Mouse (Mus musculus) midbrain, embryonic 15.5 days (tissue): ENCODE measurements at regions not wholly inside any gene's neighbourhood (a gene's known extent, or its start where the extent isn't known, plus 50 kb on each side); places are given as distances from the start of the nearest gene placed in this dataset.
A peak's percentile ranks its signal among the peaks of the same experiment; 100 is the strongest.

Source experiments
- ATAC-seq: fragments of 200-750 bp; cut with Nextera tagmentation; replicated peaks from 2 replicates; pipeline ENCODE4 v1.8.0; 2017; ENCODE audit warnings: moderate TSS enrichment
- H3K27ac ChIP-seq: fragments of 300-500 bp; sonication (generic); 2 replicates; pipeline ENCODE4 v1.5.1; 2015; ENCODE audit warnings: mild to moderate bottlenecking, inconsistent platforms
- H3K27me3 ChIP-seq: fragments of 300-500 bp; sonication (generic); replicated peaks from 2 replicates; pipeline ENCODE4 v1.6.1; 2015; ENCODE audit warnings: inconsistent platforms
- H3K36me3 ChIP-seq: fragments of 300-500 bp; sonication (generic); replicated peaks from 2 replicates; pipeline ENCODE4 v1.6.1; 2015; ENCODE audit warnings: inconsistent platforms
- H3K4me1 ChIP-seq: fragments of 300-500 bp; sonication (generic); 2 replicates; pipeline ENCODE4 v1.6.1; 2015; ENCODE audit warnings: inconsistent platforms
- H3K4me2 ChIP-seq: fragments of 300-500 bp; sonication (generic); 2 replicates; pipeline ENCODE4 v1.6.1; 2015; ENCODE audit warnings: inconsistent platforms, mild to moderate bottlenecking, moderate library complexity
- H3K4me3 ChIP-seq: fragments of 300-500 bp; sonication (generic); 2 replicates; pipeline ENCODE4 v1.5.1; 2015; ENCODE audit warnings: mild to moderate bottlenecking, inconsistent platforms
- H3K9ac ChIP-seq: fragments of 300-500 bp; sonication (generic); 2 replicates; pipeline ENCODE4 v1.6.1; 2015; ENCODE audit warnings: mild to moderate bottlenecking, inconsistent platforms
- H3K9me3 ChIP-seq: fragments of 300-500 bp; sonication (generic); 2 replicates; pipeline ENCODE4 v1.6.1; 2016; ENCODE audit warnings: inconsistent platforms
- WGBS: fragments of 180-500 bp; shearing (Covaris S2); methylation state at CpG from one replicate; pipeline ENCODE4 v1.1.7; 2015; ENCODE audit warnings: mixed read lengths; 5-methylcytosine and 5-hydroxymethylcytosine counted together

DNA sequence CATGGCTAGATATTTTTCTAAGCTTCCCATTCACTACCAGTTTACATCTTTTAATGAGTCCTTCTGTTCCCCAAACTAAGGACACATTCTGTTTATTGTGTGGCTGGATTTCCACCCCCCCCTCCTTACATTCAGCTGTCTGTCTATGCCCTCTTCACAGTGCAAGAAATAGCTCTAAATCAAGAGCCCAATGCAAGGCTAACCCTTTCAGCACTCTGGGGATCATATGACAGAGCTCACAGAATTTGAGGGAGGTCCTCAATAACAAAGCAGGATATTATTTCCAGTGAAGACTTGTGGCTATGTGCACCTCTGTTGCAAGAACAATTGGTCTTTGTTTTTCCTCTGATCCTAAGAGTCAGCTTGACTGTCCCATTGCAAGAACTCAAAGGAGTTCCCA is 874.1 kb upstream of the Gje1 start:
- Histone ChIP-seq H3K4me1 (no peaks in the 10 kb centered on the region), H3K36me3 (no peaks in the 10 kb centered on the region), H3K4me3 (no peak overlapping the region), H3K27ac (no peak overlapping the region), H3K27me3 (no peaks in the 10 kb centered on the region), H3K9ac (no peak overlapping the region), H3K9me3 (no peaks in the 10 kb centered on the region), H3K4me2 (no peak overlapping the region)
- no peak for ATAC-seq

DNA sequence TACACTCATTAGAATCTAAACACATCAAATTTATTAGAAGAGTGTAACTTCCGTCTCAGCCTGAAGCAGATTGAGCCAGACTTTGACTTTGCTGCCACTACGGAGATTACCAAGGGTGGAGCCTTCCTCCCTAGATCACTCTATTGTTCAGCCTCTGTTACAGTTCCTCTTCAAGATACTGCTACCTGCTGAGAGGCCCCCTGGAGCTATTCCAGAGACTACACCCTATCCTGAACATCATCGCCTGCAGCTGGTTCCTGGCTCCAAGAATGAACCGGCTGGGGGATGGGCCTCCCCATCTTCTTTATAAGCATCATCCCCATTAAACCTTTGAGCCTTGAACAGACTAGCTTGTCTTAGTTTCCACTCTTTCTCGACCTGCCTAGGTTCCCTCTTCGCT is 868.1 kb upstream of the Gje1 start:
- 75% methylated on average over 6 of the region's 6 CpGs for WGBS
- Histone ChIP-seq H3K4me3 (no peak overlapping the region), H3K9me3 (no peaks in the 10 kb centered on the region), H3K27me3 (no peaks in the 10 kb centered on the region), H3K4me1 (no peaks in the 10 kb centered on the region), H3K27ac (no peak overlapping the region), H3K9ac (no peak overlapping the region), H3K4me2 (no peak overlapping the region), H3K36me3 (no peaks in the 10 kb centered on the region)
- ATAC-seq: no peak

DNA sequence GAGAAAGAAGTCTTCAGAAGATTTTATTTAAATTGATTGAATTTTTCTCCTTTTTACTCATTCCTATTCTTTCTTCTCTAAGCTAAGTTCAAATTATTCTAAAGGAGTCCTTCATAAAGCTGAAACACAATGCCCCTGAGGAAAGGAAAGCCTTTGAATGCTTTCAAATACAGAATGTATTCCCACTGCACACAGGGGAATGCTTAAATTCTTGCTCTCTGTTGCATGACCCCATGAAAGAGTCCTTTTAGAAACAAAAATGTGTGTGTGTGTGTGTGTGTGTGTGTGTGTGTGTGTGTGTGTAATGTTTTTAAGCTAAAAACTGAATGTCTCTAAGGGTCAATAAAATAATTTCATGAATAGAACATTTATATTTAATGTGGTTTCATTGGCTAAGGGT is 846.1 kb upstream of the Gje1 start:
- Histone ChIP-seq H3K9me3 (no peaks in the 10 kb centered on the region), H3K4me3 (no peak overlapping the region), H3K27me3 (no peaks in the 10 kb centered on the region), H3K9ac (no peak overlapping the region), H3K36me3 (no peaks in the 10 kb centered on the region), H3K4me1 (no peaks in the 10 kb centered on the region), H3K4me2 (no peak overlapping the region), H3K27ac (no peak overlapping the region)
- no peak for ATAC-seq

DNA sequence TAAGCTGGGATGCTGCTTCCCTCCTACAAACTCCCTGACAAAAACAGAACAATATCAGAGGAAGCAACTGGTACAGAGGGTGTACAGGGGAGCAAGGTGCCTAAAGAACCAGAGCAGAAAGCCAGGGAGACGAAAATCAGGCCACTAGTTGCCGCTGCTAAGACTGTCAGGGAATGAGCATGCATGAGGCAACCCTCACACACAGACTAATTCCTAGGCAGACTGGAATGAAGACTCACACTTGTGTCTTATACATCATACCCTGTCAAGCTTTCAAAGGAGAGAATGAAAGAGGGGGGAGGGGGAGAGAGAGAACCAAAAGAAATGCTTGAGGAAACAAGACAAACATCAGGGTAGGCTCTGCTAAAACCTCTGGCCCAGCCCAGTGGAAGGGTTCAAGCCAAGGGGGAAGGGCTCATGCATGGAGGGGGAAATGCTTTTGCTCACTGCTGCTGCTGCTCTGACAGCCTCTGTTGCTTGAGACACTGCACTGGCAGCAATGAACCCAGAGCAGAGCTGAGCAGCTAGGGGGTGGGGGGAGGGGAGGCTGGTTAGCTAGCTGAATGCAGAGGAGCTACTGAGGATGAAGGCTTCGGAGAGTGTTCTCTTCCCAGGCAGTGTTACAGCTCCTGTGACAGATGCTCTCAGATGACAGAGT is 835.5 kb upstream of the Gje1 start:
- Histone ChIP-seq H3K4me1 (no peaks in the 10 kb centered on the region), H3K9me3 (no peaks in the 10 kb centered on the region), H3K27ac (no peak overlapping the region), H3K9ac (no peak overlapping the region), H3K4me3 (no peak overlapping the region), H3K4me2 (no peak overlapping the region), H3K27me3 (no peaks in the 10 kb centered on the region), H3K36me3 (no peaks in the 10 kb centered on the region)
- ATAC-seq: no peak
- whole genome bisulfite sequencing: 43% methylated on average over 3 of the region's 3 CpGs

DNA sequence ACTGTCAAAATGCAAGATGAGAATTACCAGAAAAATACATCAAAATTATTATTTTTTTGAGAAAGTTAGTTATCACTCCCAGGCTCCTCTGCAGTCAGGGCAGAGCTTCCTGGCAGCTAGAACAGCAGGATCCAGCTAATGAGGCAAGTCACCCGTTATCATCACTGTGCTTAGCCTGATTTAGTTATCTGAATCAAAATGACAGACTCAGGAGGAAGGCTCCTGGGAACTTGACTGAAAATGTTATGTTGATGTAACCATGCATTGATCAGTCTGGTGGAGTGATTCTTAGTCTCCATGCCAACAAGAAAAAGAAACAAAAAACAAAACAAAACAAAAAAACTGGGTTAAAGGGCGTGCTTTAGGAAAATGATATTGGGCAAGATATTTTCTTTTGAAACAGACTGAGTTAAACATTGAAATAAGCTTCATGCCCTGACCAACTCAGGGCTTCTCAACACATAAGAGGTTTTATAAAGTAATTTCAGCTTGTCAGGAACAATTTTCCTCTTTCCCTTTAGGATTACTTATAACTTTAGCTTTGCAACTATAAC is 823.9 kb upstream of the Gje1 start:
- no peak overlapping the region for H3K27ac ChIP-seq
- no peaks in the 10 kb centered on the region for H3K4me1 ChIP-seq
- ATAC-seq: peak; percentile 84
- no peaks in the 10 kb centered on the region for H3K36me3 ChIP-seq
- no peaks in the 10 kb centered on the region for H3K27me3 ChIP-seq
- no peak overlapping the region for H3K4me2 ChIP-seq
- H3K9me3 ChIP-seq: no peaks in the 10 kb centered on the region
- no peak overlapping the region for H3K4me3 ChIP-seq
- 35% methylated on average over 2 of the region's 2 CpGs for WGBS
- no peak overlapping the region for H3K9ac ChIP-seq

DNA sequence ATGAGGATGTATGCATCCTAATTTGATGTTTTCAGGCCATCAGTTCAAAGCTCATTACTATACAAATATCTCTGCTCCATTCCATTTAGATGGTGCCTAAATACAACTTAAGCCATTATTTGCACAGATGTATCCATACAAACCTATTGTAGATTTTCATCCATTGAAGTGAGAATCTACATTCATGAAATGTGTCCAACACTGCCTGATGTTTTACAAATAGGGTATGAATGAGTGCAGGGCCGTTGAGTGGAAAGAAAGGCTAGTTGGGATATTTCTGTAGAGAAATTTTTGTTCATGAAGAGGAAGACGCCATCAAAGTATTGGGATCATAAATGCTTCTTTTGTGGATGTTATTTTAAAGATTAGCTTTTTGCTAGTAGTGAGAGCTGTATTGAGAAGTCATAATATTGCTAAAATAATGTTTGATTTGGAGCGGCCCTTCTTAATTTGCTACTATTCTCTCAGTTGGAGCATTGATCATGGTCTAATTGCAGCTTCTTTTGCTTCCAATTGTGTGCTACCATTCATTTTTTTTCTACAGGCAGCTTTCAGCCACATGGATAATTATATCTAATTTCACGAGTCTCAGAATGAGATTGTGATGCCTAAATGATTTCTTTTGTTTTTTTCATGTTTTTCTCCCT is 822.9 kb upstream of the Gje1 start:
- Histone ChIP-seq H3K27ac (no peak overlapping the region), H3K36me3 (no peaks in the 10 kb centered on the region), H3K4me3 (no peak overlapping the region), H3K9me3 (no peaks in the 10 kb centered on the region), H3K4me2 (no peak overlapping the region), H3K27me3 (no peaks in the 10 kb centered on the region), H3K4me1 (no peaks in the 10 kb centered on the region), H3K9ac (no peak overlapping the region)
- ATAC-seq: no peak
- WGBS: 68% methylated on average over 4 of the region's 4 CpGs

DNA sequence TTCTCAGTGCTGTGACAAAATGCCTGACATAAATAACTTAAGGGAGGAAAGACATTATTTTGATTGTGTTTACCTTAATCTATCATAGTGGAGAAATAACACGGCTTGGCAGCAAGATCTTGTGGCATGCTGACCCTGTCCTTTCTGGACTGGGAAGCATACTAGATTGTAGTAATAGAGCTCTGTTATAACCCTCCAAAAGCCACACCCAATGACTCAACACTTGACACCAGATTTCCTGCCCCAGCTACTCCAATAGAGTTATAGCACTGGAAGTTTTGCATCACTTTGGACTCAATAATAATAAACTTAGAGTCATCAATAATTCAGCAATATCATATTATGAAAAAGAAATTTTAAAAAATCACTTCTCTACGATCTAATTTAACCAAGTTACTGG is 818.0 kb upstream of the Gje1 start:
- WGBS: 87% methylated on average over 2 of the region's 2 CpGs

DNA sequence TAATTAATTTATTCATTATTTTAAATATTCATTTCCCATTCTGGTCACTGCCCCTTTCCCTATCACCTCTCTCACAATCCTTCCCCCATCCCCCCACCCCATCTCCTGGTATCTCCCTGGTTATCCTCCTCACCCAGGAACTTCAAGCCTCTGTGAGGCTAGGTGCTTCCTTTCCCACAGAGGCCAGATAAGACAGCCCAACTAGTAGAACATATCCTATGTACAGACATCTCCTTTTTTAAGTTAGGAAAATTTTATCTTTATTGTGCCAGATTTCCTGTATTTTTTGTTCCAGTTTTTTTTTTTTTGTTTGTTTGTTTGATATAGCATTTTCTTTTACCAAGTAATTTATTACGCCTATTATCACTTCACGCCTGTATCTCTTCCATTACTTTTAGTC is 769.4 kb upstream of the Gje1 start:
- Histone ChIP-seq H3K4me1 (no peaks in the 10 kb centered on the region), H3K27me3 (no peaks in the 10 kb centered on the region), H3K36me3 (no peaks in the 10 kb centered on the region), H3K27ac (no peak overlapping the region), H3K9ac (no peak overlapping the region), H3K9me3 (no peaks in the 10 kb centered on the region), H3K4me3 (no peak overlapping the region), H3K4me2 (no peak overlapping the region)
- no peak for ATAC-seq
- WGBS: 92% methylated on average over 2 of the region's 2 CpGs

More for the DNA sequence above, 818.0 kb upstream of the Gje1 start:
- H3K4me2 ChIP-seq: no peak overlapping the region
- no peaks in the 10 kb centered on the region for H3K27me3 ChIP-seq
- no peak overlapping the region for H3K4me3 ChIP-seq
- no peak overlapping the region for H3K9ac ChIP-seq
- no peaks in the 10 kb centered on the region for H3K36me3 ChIP-seq
- no peak overlapping the region for H3K27ac ChIP-seq
- no peaks in the 10 kb centered on the region for H3K9me3 ChIP-seq
- ATAC-seq: no peak
- no peaks in the 10 kb centered on the region for H3K4me1 ChIP-seq

DNA sequence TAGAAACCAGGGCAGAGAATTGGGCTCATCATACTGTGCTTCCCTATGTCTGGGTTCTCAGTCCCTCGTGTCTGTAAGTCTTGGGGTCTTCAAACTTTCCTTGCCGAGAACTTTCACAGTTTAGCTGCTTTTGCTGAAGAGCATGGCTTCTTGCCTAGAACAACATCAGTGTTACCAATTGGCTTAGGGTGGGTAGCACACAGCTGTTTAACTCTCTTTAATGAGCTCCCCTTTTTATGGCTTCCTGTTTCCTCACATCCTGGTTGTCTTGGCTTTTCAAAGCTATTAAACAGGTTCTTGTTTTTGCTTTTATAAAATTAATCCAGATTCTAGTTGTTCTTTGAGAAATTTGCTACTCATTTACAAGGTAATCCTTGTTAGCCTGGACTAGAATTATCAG is 725.3 kb upstream of the Gje1 start:
- no peak overlapping the region for H3K4me2 ChIP-seq
- no peak overlapping the region for H3K4me3 ChIP-seq
- H3K9me3 ChIP-seq: no peaks in the 10 kb centered on the region
- H3K9ac ChIP-seq: no peak overlapping the region
- no peaks in the 10 kb centered on the region for H3K36me3 ChIP-seq
- no peaks in the 10 kb centered on the region for H3K4me1 ChIP-seq
- WGBS: 95% methylated on average over 2 of the region's 2 CpGs
- ATAC-seq: no peak
- H3K27me3 ChIP-seq: no peaks in the 10 kb centered on the region
- H3K27ac ChIP-seq: no peak overlapping the region

DNA sequence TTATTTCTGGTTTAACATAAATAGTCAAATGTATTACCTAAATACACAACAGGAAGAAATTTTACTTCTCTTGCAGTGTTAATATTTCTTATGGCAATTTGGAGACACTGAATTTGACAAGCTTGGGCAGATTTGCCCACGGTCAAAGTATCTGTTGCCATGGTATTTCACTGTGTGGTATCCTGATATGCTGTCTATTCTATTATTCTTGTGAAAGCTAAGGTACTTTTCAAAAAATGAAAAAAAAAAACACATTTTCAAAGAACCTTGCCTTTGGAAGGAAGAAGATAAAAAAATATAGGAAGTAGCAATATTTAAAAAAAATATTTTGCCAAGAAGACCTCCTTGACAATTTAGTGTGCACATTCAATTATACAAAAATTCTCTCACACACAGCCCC is 723.2 kb upstream of the Gje1 start:
- Histone ChIP-seq H3K27me3 (no peaks in the 10 kb centered on the region), H3K9me3 (no peaks in the 10 kb centered on the region), H3K4me3 (no peak overlapping the region), H3K27ac (no peak overlapping the region), H3K4me2 (no peak overlapping the region), H3K36me3 (no peaks in the 10 kb centered on the region), H3K4me1 (no peaks in the 10 kb centered on the region), H3K9ac (no peak overlapping the region)
- ATAC-seq: no peak
- WGBS: 50% methylated on average over 1 of the region's 1 CpGs

DNA sequence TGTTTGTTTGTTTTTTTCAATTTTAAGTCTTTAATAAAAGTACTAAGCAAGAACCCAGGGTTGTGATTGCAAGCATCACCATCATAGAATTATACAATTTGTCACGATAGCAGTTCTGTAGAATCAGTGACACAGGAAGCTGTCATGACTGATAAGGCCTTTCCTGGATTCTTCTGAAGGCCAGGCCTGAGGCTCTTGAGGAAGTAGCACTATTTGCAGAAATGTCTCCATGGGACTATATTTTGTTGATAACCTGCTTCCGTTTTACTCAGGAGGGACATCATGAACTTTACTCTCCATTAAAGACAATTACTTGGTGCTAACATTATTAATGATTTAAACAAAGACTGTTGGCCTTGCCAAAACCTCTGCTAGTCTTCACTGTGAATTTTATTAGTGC is 708.7 kb upstream of the Gje1 start:
- Histone ChIP-seq H3K36me3 (no peaks in the 10 kb centered on the region), H3K9ac (no peak overlapping the region), H3K4me1 (no peaks in the 10 kb centered on the region), H3K9me3 (no peaks in the 10 kb centered on the region), H3K4me2 (no peak overlapping the region), H3K27me3 (no peaks in the 10 kb centered on the region), H3K4me3 (no peak overlapping the region), H3K27ac (no peak overlapping the region)
- ATAC-seq: no peak
- 88% methylated on average over 2 of the region's 2 CpGs for WGBS

DNA sequence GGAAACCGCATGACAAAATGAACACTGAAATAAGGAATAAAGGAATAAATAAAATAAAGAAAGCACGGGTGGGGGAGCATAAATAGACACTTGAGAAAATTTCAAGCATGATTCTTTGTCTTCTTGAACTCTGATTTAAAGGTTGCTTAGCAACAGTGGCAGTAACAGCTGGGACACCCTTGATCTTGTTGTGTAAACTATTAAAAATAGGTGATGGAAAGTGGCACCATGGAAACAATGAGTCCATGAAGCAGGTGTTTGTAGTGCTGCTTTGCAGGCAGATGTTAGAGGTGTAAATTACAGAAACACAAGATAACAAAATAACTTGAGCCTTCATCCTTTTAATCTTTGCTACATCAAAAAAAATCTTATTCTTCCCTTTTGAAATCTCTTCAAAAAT is 688.2 kb upstream of the Gje1 start:
- Histone ChIP-seq H3K36me3 (no peaks in the 10 kb centered on the region), H3K27ac (no peak overlapping the region), H3K9me3 (no peaks in the 10 kb centered on the region), H3K4me3 (no peak overlapping the region), H3K27me3 (no peaks in the 10 kb centered on the region), H3K9ac (no peak overlapping the region), H3K4me2 (no peak overlapping the region), H3K4me1 (0 out of 2 replicates have a peak, but pooled peaks cover 5% of the 10 kb centered on the region)
- no peak; the same call in 1 of the 2 replicates for ATAC-seq
- WGBS: 16% methylated on average over 2 of the region's 2 CpGs

DNA sequence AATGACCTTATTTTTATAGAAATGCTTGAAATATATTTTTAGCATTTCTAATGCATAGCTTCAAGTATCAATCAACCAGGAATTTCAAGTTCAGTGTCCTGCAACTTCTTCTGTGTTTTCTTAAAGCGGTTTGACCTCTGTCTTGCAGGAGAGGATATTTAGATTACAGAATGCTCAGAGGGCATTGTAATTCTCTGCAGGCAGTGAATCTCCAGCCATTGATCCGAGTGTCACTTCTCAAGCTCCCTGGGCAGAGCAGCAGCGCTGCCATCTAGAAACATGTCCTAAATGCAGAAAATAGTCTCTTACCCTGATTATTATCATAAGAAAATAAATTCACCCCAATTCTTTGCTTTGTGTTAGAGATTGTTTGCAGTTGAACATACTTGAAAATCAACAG is 687.7 kb upstream of the Gje1 start:
- Histone ChIP-seq H3K4me2 (no peak overlapping the region), H3K27ac (no peak overlapping the region), H3K4me3 (no peak overlapping the region), H3K27me3 (no peaks in the 10 kb centered on the region), H3K4me1 (0 out of 2 replicates have a peak, but pooled peaks cover 5% of the 10 kb centered on the region), H3K36me3 (no peaks in the 10 kb centered on the region), H3K9ac (no peak overlapping the region), H3K9me3 (no peaks in the 10 kb centered on the region)
- 3% methylated on average over 3 of the region's 3 CpGs for WGBS
- ATAC-seq: no peak
